Mouse (Mus musculus) naive thymus-derived CD4-positive, alpha-beta T cell, adult 5 months (primary cell): ENCODE results near the gene Olfr354. TPM values are rescaled to one million over a fixed set of nuclear protein-coding genes. Genes with fewer than 3 reads are reported as not detected.

ENCODE experiments used
- polyA plus RNA-seq: library from polyadenylated mRNA; unstranded; fragments of 100-300 nt; shearing (Covaris generic); gene quantifications from one replicate; pipeline ENCODE4 v1.2.1, GENCODE M21; 2017

Olfr354 gene
- polyA plus RNA-seq = 0.09 TPM

DNA sequence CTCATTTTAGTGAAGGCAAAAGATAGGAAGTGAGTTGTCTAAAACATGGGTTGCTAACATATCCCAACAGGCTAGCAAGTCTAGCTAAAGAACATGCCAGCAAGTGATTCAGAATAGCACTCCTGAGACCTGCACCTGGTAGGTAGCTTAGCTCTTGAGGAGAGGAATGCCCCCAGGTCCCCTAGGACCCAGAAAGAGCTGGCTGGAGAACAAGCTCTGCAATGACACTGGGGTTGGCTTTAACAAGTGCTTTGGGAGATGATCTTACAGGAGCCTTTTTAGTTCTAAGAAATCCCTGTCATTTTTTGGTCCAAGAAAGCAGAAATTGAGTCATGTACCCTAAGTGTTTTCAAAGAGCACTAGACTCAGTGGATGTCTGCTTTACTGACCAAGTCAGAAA is at the start of gene Olfr354:
Gene Olfr354, plus strand, starts transcription at position 301 of the 400 bp plus-strand sequence.

DNA sequence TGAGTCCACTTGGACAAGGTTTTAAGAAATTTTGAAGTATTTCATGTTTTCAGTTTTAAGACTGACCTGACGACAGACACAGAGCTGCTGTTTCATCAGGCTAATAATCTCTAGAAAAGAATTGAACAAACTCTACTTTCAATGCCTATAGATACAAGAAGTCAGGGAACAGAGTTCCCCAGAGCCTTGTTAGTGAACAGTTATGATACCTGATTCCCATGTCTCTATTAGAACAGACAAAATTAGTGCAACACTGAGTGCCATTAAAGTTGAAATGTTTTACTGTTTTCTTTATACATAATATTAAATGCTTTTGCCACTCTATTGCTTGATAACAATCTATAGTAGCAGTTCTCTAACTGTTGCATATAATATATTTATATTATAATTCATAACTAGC is 42.9 kb upstream of the Olfr354 start, which contains the start of gene Olfr351:
Gene Olfr351, minus strand, starts transcription at position 101 of the 400 bp plus-strand sequence.

DNA sequence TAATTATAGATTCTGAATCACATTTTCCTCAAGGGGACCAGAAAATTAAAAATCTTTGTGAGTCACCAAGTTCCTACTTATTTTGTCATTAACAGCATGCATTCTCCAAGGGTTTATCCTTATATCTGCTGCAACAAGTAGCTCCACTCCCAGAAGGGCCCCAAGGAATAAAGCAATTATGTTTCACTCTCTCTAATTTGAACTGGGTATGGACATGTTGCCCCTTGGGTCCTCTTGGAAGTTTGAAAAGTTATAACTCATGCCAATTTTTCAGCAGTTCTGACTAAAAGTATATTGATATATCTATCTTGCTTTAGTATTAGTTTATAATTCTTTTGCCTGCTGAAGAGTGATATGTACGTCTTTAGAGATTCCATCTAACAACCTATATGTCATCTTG is 37.3 kb upstream of the Olfr354 start, which contains the start of gene Olfr352:
Gene Olfr352, plus strand, starts transcription at position 301 of the 400 bp plus-strand sequence.

DNA sequence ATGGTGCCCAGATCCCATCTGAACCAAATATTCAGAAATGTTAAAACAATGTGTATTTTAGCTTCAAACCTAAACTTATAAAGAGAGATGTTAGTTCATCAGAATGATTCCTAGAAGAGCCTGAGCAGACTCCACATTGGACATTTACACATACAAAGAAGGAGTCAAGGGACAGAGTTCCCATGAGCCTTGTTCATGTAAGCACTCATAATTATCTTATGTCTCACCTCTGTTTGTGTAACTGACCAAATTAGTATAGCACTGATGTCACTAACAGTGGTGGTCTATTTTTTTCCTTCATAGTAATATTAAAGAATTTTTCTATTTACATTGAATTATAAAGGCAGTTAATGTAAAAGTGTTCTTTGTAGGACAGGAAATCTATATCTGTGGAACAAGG is 12.6 kb upstream of the Olfr354 start, which contains the start of gene Olfr353:
Gene Olfr353, minus strand, starts transcription at position 101 of the 400 bp plus-strand sequence.

DNA sequence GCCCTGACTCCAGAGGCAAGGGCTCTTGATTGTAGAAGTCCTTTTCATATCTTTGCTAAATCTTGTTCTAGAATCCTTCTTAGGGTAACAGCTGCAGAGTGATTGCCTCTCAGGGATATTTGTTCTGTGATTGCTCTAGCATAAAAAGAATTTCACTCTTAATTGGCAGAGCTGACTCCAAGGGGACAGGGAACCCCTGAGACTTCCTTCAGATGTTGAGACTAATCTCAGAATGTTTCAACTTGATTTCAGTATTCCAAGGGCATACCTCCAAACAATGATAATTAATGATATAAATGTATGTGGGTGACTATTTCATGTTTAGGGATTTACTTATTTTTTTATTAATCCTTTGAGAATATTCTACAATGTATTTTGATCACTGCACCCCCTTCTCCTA is 23.3 kb downstream of the Olfr354 start, which contains the start of gene Olfr355:
Gene Olfr355, minus strand, starts transcription at position 101 of the 400 bp plus-strand sequence.

DNA sequence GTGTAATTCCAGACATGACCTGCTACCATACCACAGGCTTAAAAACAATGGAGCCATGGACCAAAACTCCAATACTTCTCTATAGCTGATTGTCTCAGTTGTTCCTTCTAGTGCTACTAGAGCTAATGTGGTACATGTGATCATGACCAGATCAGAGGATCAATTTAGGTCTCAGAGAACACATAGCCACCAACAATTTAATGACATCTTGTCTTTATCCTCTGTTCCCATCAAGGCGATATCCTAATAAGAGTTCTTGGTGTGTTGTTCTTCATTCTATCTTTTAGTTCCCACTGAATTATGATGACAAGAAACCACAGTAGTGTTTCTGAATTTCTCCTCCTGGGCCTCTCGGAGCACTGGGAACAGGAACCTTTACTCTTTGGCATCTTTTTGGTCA is 31.3 kb downstream of the Olfr354 start, which contains the start of gene Olfr356:
Gene Olfr356, plus strand, starts transcription at position 301 of the 400 bp plus-strand sequence.

Other genes with a start within 250 kb of the Olfr354 start
- not detected for gene Olfr346, start 219.9 kb upstream of the Olfr354 start, polyA plus RNA-seq
- gene Olfr347, start 173.8 kb upstream of the Olfr354 start, polyA plus RNA-seq = not detected
- gene Olfr348, start 121.4 kb upstream of the Olfr354 start, polyA plus RNA-seq = not detected
- 0.53 TPM for gene Olfr50, start 115.1 kb upstream of the Olfr354 start, polyA plus RNA-seq
- gene Olfr3, start 88.6 kb upstream of the Olfr354 start, polyA plus RNA-seq = not detected
- not detected for gene Olfr350, start 59.4 kb upstream of the Olfr354 start, polyA plus RNA-seq
- gene Olfr351, start 43.0 kb upstream of the Olfr354 start, polyA plus RNA-seq = not detected
- not detected for gene Olfr352, start 37.2 kb upstream of the Olfr354 start, polyA plus RNA-seq
- gene Olfr353, start 12.7 kb upstream of the Olfr354 start, polyA plus RNA-seq = not detected
- not detected for gene Olfr355, start 23.2 kb downstream of the Olfr354 start, polyA plus RNA-seq
- not detected for gene Olfr356, start 31.4 kb downstream of the Olfr354 start, polyA plus RNA-seq
- gene Olfr357, start 88.1 kb downstream of the Olfr354 start, polyA plus RNA-seq = not detected
- gene Olfr358, start 103.7 kb downstream of the Olfr354 start, polyA plus RNA-seq = not detected
- gene Olfr360, start 160.1 kb downstream of the Olfr354 start, polyA plus RNA-seq = not detected
- gene Olfr361, start 183.6 kb downstream of the Olfr354 start, polyA plus RNA-seq = not detected
- not detected for gene Olfr362, start 212.2 kb downstream of the Olfr354 start, polyA plus RNA-seq
- not detected for gene Olfr364-ps1, start 233.6 kb downstream of the Olfr354 start, polyA plus RNA-seq